Mouse (Mus musculus) bone marrow, adult 2 months (tissue): Measurements from ENCODE around the gene Gm42878. TPM values are rescaled to one million over a fixed set of nuclear protein-coding genes. Genes with fewer than 3 reads are reported as not detected.
A peak's percentile ranks its signal among the peaks of the same experiment; 100 is the strongest.

Experiments used
- H3K27ac ChIP-seq: fragments of 200-500 bp; 2 replicates; pipeline ENCODE4 v1.5.1; 2012; ENCODE audit warnings: low read depth, mild to moderate bottlenecking, control low read depth, inconsistent platforms, low read length; ENCODE audit not compliant: control insufficient read depth, poor library complexity, insufficient read depth
- H3K4me1 ChIP-seq: fragments of 200-500 bp; 2 replicates; pipeline ENCODE4 v1.6.1; 2011; ENCODE audit warnings: low read length; ENCODE audit not compliant: control insufficient read depth, insufficient read depth
- H3K4me3 ChIP-seq: fragments of 200-500 bp; replicated peaks from 2 replicates; pipeline ENCODE3; 2011; ENCODE audit warnings: mild to moderate bottlenecking, low read depth, low read length, control low read depth; ENCODE audit not compliant: control insufficient read depth
- CTCF ChIP-seq: fragments of 200-500 bp; IDR thresholded peaks from 2 replicates; pipeline ENCODE4 v1.5.1; 2011; ENCODE audit warnings: low read length, control low read depth; ENCODE audit not compliant: control insufficient read depth, insufficient read depth
- POLR2A ChIP-seq: fragments of 200-500 bp; IDR thresholded peaks from 2 replicates; pipeline ENCODE4 v1.6.1; 2011; ENCODE audit warnings: low read depth, mild to moderate bottlenecking, control low read depth, low read length, borderline replicate concordance; ENCODE audit not compliant: control insufficient read depth
- WGBS: fragments of 180-500 bp; shearing (Covaris S2); methylation state at CpG from one replicate; pipeline ENCODE4 v1.1.7; 2018; 5-methylcytosine and 5-hydroxymethylcytosine counted together
- polyA plus RNA-seq: library from polyadenylated mRNA; stranded (reverse); fragments of >200 nt; gene quantifications from 2 replicates; pipeline ENCODE4 v1.2.4, GENCODE M21; 2011; ENCODE audit warnings: low replicate concordance; ENCODE audit not compliant: missing spikeins, insufficient read depth, insufficient read length

Gene Gm42878
- polyA plus RNA-seq, 1 experiment: not detected

DNA sequence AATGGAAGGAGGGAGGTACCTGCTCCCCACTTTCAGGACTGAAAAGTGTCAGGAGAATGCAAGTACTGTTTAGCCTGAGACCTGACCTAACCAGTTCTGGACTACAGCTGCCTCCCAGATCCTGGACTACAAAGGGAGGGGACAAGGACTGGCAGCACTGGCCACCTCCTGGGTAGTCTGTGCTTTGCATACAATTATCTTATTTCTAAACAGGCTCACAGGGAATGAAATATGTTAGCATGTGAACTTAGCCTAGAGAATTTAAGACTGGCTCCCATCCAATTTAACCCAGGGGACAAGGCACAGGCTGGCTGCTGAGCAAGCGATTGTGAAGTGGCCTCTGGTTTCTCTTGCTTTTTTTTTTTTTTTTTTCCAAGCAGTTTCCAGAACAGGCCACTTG lies 25.5 kb upstream of the Gm42878 start:
- 85% methylated on average over 1 of the region's 1 CpGs for WGBS
- H3K4me3 ChIP-seq: no peak overlapping the region
- no peak overlapping the region for H3K27ac ChIP-seq
- no peaks in the 10 kb centered on the region for H3K4me1 ChIP-seq
- TF ChIP-seq POLR2A (no peak), CTCF (no peak)

DNA sequence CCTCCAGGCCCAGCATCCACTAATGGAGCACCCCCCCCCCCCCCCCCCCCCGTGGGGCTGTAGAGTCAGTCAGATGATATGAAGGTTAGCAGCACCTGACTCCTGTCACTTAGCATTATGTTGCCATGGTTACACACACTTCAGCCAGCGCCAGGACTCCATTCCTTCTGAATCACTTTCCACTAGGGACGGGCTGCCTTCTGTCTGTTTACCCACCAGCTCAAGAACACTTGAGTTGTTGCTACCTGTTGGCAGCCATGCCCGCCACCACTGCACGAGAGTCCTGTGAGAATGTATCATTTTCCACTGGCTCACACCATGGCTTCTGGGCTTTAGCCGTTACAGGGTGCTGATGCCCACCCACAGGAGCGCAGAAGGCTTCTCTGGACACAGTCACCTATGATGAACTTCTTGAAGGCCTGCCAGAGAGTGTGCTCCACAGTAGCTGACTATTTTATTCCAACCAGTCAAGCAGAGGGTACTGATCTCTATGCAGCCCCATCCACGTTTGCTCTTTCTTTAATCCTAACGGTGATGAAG lies 24.7 kb upstream of the Gm42878 start:
- no peak for TF ChIP-seq POLR2A
- no peak for TF ChIP-seq CTCF
- WGBS: 88% methylated on average over 9 of the region's 9 CpGs
- no peaks in the 10 kb centered on the region; the same call in 1 of the 2 replicates for H3K4me1 ChIP-seq
- H3K27ac ChIP-seq: no peak overlapping the region
- H3K4me3 ChIP-seq: no peak overlapping the region

DNA sequence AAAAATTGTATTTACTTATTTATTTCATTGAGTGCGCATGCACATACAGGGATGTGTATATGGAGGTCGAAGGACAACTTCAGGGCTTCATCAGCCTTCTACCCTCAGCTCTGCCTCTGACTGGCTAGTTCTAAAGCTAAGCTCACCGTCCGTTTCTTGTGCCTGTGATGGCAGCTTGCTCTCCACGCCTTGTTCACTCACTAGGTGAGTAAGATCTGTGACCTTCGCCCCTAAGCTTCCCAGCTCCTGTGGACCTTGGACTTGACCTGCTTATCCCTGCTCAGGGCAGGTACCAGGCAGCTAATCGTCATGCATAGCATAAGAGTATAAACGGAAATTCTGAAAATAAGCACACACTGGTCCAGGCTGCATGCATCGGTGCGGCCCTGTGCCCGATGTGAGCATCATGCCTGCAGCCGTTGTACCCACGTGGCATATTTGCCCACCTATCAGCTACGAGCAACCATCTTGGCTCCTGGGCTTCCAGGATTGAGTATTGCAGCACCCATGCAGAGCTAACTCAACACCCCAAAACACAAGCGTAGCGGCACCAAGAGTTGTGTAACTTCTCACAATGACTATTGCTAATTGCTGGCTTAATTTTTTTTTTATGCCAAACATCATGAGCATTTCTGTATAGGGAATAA lies 20.9 kb upstream of the Gm42878 start:
- TF ChIP-seq POLR2A (no peak), CTCF (no peak)
- WGBS: 80% methylated on average over 16 of the region's 16 CpGs
- no peak overlapping the region for H3K27ac ChIP-seq

DNA sequence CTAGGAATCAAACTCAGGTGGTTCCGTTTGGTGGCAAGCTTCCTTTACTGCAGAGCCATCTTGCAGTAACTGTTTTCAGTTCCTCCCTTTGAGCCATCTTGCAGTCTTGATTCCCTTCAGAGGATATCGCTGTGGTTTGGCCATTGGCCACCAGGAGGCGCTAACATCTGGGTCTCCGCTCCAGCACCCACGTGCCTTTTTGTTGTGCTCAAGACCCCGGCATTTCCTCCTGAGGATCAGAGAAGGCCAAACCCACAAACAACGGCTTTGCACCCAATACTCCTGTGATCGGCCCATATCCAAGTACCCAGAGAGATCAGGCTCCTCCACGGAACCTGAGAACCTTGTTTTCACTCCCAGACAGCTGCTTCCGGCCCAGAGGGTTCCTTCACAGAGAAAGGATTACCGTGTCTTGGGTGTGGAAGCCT lies 19.2 kb upstream of the Gm42878 start:
- TF ChIP-seq POLR2A (no peak), CTCF (peak; percentile 92)
- Histone ChIP-seq H3K4me3 (peak overlapping the region; percentile 43), H3K4me1 (peaks cover 2% of the 10 kb centered on the region; the same call in 1 of the 2 replicates), H3K27ac (no peak overlapping the region)
- WGBS: 2% methylated on average over 11 of the region's 11 CpGs

More for the DNA sequence above, 20.9 kb upstream of the Gm42878 start:
- H3K4me3 ChIP-seq: no peak overlapping the region
- peaks cover 2% of the 10 kb centered on the region; the same call in 1 of the 2 replicates for H3K4me1 ChIP-seq

DNA sequence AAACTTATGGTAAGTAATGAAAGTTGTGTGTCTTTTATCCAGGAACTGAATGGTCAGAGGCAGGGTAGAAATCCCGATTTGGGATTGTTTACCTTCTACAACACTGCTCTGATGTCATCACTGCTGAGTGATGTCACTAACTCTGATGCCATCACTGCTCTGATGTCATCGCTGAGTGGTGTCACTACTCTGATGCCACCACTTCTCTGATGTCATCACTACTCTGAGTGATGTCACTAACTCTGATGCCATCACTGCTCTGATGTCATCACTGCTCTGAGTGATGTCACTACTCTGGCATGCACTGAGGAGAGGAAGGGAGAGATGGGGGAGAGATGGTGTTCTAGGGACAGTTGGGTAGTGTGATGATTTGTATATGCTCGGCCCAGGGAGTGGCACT lies 17.2 kb upstream of the Gm42878 start:
- H3K4me1 ChIP-seq: peaks cover 2% of the 10 kb centered on the region; the same call in 1 of the 2 replicates
- no peak overlapping the region for H3K27ac ChIP-seq
- TF ChIP-seq CTCF (no peak), POLR2A (no peak)
- H3K4me3 ChIP-seq: no peak overlapping the region
- WGBS: 84% methylated on average over 3 of the region's 3 CpGs

DNA sequence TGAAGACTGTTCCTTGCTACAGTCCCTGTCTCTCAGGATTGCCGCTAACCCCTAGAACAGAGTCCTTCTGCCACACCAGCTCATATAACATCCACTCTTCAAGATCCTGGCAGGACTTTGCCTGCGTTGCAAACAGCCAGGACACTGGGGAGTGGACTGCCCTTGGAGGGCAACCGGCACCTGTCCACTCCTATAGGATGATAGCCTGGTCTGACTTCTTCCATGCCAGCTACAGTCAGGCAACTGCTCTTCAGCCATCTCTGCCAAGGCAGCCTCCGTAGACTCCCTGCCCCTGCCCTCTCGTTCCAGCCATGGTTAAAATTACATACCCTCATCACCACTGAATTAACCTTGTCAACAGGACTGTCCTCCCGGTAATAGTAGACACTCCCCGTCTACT lies 3.9 kb upstream of the Gm42878 start:
- 87% methylated on average over 7 of the region's 7 CpGs for WGBS
- H3K4me3 ChIP-seq: no peak overlapping the region
- no peaks in the 10 kb centered on the region; the same call in 1 of the 2 replicates for H3K4me1 ChIP-seq
- no peak overlapping the region for H3K27ac ChIP-seq
- no peak for TF ChIP-seq POLR2A
- TF ChIP-seq CTCF: no peak

DNA sequence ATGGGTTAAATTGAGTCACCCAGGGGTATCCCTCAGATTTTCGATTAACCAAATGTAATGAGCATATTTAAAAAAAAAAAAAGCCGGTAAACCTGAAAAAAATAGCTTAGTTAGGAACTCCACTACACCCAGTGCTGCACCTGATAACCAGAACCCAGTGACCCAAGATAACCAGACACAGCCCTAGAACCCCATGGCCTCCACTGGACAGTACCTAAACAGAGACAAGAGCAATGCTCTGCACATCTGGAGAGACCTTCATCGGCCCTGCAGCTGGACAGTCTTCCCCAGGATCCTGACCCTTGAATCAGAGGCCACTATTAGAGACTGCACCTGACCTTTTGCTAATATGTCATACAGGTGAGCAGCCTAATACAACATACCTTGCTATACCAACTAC lies 1.8 kb upstream of the Gm42878 start:
- TF ChIP-seq CTCF (no peak), POLR2A (no peak)
- Histone ChIP-seq H3K4me3 (no peak overlapping the region), H3K27ac (no peak overlapping the region), H3K4me1 (no peaks in the 10 kb centered on the region; the same call in 1 of the 2 replicates)
- WGBS: 68% methylated on average over 3 of the region's 3 CpGs

DNA sequence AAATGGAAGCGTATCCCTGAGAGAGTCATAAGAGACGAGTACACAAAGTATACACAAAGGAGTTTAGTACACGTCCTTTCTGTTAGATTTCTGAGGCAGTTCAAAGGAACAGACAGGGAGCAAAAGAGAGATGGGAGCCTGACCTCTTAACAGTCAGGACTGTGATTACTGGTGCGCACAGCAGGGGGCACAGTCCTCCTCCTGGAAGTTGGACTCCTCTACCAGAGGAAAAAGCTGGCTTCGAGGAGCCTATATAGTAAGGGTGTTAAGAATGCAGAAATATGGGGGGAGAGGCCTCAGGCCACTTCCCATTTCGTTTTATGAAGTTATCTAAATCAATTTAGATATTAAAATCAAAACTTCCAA lies 1.2 kb upstream of the Gm42878 start:
- TF ChIP-seq POLR2A (no peak), CTCF (peak; percentile 71)
- 3% methylated on average over 6 of the region's 6 CpGs for WGBS
- Histone ChIP-seq H3K4me3 (peak overlapping the region; percentile 73), H3K27ac (0 out of 2 replicates have a peak overlapping the region, but pooled peaks have one; percentile 96), H3K4me1 (no peaks in the 10 kb centered on the region; the same call in 1 of the 2 replicates)

DNA sequence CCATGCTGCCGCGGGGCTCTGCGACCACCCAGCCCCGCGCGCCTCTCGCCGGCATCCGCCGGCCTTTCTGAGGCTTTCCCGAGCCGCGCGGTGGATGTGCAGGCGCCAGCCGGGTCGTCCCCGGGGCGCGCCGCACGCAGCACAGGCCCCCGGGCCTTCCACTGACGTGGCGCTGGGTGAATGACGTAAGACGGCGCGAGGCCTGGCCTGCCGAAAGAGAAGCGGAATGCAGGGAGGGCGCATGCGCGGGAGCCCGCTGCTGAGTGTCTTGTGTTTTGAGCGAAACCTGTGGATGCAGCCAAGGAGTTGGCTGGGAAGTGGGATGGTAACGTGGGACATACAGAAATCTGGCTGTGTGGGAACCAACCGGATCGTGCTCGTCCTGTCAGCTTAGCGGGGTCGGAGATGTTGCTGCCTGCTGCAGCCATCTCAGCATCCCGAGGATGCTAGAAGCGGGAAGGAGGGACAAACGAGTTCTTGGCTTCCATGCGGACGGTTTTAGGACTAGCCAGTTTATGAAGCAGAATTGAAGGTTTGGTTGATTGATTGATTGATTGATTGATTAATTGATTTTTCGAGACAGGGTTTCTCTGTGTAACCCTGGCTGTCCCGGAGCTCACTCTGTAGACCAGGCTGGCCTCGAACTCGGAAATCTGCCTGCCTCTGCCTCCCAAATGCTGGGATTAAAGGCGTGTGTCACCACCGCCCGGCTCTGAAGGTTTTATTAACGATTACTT lies 679 bp upstream of the Gm42878 start, which contains the start of gene Mapkapk5:
Gene Mapkapk5 (minus strand): TSS at position 113 of the 737 bp plus-strand sequence.
- Histone ChIP-seq H3K4me1 (no peaks in the 10 kb centered on the region; the same call in 1 of the 2 replicates), H3K27ac (peak within 1 kb of the TSS; percentile 96), H3K4me3 (peak within 1 kb of the TSS; percentile 73)
- WGBS: under 1% methylated on average over 55 of the region's 55 CpGs
- TF ChIP-seq POLR2A (peak; percentile 51; the same call in 1 of the 2 replicates), CTCF (no peak)
